8 mouse cellular contexts compared by ENCODE assay signal in genomic region chr5:114461238-114461637, GRCm38 (mm10). TPM values are rescaled to one million over a fixed set of nuclear protein-coding genes. Genes with fewer than 3 reads are reported as not detected.
DNase-seq lines count a peak whose midpoint lies in the region; ATAC-seq lines count a peak whose summit lies in the region.

No protein-coding gene starts in this region.

- intact Hi-C loops in left cerebral cortex, postnatal 4 days (cut with DNase I): no loop called here

- H3K9me3 ChIP-seq in midbrain, embryonic 11.5 days (ENCODE audit: control insufficient read depth, low read length): no peaks in the 10 kb centered on the region
- no peaks in the 10 kb centered on the region for H3K9me3 ChIP-seq in midbrain, embryonic 16.5 days (replicated peaks; ENCODE audit: control insufficient read depth, low read length, poor library complexity, severe bottlenecking)

- H3K27ac ChIP-seq in midbrain, embryonic 11.5 days (ENCODE audit: low read depth, low read length): no peak overlapping the region
- no peak overlapping the region for H3K27ac ChIP-seq in midbrain, embryonic 16.5 days (ENCODE audit: low read length)

- H3K4me1 ChIP-seq in midbrain, embryonic 11.5 days (ENCODE audit: control insufficient read depth, insufficient read depth, low read length): peaks cover 24% of the 10 kb centered on the region
- peaks cover 8% of the 10 kb centered on the region for H3K4me1 ChIP-seq in midbrain, embryonic 16.5 days (ENCODE audit: control insufficient read depth, insufficient read depth, low read length)

- H3K4me2 ChIP-seq in midbrain, embryonic 11.5 days: no peak overlapping the region
- H3K4me2 ChIP-seq in midbrain, embryonic 16.5 days (ENCODE audit: low read length): no peak overlapping the region

- no peak overlapping the region for H3K4me3 ChIP-seq in midbrain, embryonic 11.5 days (ENCODE audit: low read depth, low read length)
- H3K4me3 ChIP-seq in midbrain, embryonic 16.5 days (ENCODE audit: low read depth, low read length): no peak overlapping the region

- ATAC-seq in midbrain, embryonic 11.5 days (ENCODE audit: low FRiP score): peak; percentile 64
- ATAC-seq in midbrain, embryonic 16.5 days: no peak; the same call in 1 of the 2 replicates
- ATAC-seq in monocyte, adult 5-6 weeks (replicated peaks; ENCODE audit: insufficient number of reproducible peaks, low FRiP score, low TSS enrichment, poor library complexity, severe bottlenecking): peak; percentile 56

- no peak overlapping the region for H3K9ac ChIP-seq in midbrain, embryonic 11.5 days (ENCODE audit: low read length)
- no peak overlapping the region for H3K9ac ChIP-seq in midbrain, embryonic 16.5 days (ENCODE audit: low read depth, low read length)

- WGBS in midbrain, embryonic 11.5 days: 5% methylated on average over 7 of the region's 7 CpGs
- 7% methylated on average over 7 of the region's 7 CpGs for WGBS in midbrain, embryonic 16.5 days

- H3K27me3 ChIP-seq in midbrain, embryonic 11.5 days (ENCODE audit: control insufficient read depth, insufficient read depth, low read length): no peaks in the 10 kb centered on the region; the same call in 1 of the 2 replicates
- no peaks in the 10 kb centered on the region for H3K27me3 ChIP-seq in midbrain, embryonic 16.5 days (ENCODE audit: control insufficient read depth, insufficient read depth, low read depth, low read length)

- peak; percentile 97 for DNase-seq in midbrain, embryonic 11.5 days (ENCODE audit: low spot score, missing footprints)
- DNase-seq in embryo, embryonic 11 days: peak; percentile 89
- DNase-seq in gastrocnemius, postnatal 25 days: peak; percentile 63
- peak; percentile 82 for DNase-seq in kidney, adult 18-20 months
- DNase-seq in left cerebral cortex, postnatal 4 days: peak; percentile 89
- peak; percentile 64 to 78 for DNase-seq in spleen, postnatal 14 days (ENCODE audit: low spot score in 2 of 2)

- H3K36me3 ChIP-seq in midbrain, embryonic 11.5 days (ENCODE audit: control insufficient read depth, insufficient read depth, low read length): no peaks in the 10 kb centered on the region
- 0 out of 2 replicates have a peak, but pooled peaks cover 3% of the 10 kb centered on the region for H3K36me3 ChIP-seq in midbrain, embryonic 16.5 days (ENCODE audit: control insufficient read depth, insufficient read depth, low read length)

RNA-seq across cellular contexts. Expression of gene Mvk, which starts 17.2 kb away (rescaled TPM):
- 62.5 and 63.3 TPM in 2 replicates for polyA plus RNA-seq in midbrain, embryonic 11.5 days (2014; fragmentation: Nextera tagmentation; extraction: Ambion mirVana)
- polyA plus RNA-seq in midbrain, embryonic 16.5 days (2015; fragmentation: Nextera tagmentation; extraction: Ambion mirVana): 72.6 and 77.0 TPM in 2 replicates
- 1 to 10 TPM; 9.6 to 9.8 TPM for total RNA-seq in gastrocnemius, postnatal 25 days (2021)
- 10 to 100 TPM; 72.5 to 75.3 TPM for total RNA-seq in left cerebral cortex, postnatal 4 days (2021)
- 2.8 to 8.7 TPM (median 3.2 TPM) in 3 replicates for total RNA-seq in monocyte, adult 5-6 weeks (2017)

RNA-seq across cellular contexts. Expression of gene Mmab, which starts 17.4 kb away (rescaled TPM):
- 22.3 and 23.7 TPM in 2 replicates for polyA plus RNA-seq in midbrain, embryonic 11.5 days (2014; fragmentation: Nextera tagmentation; extraction: Ambion mirVana)
- 35.9 and 38.7 TPM in 2 replicates for polyA plus RNA-seq in midbrain, embryonic 16.5 days (2015; fragmentation: Nextera tagmentation; extraction: Ambion mirVana)
- 10 to 100 TPM in 1 of 2 experiments, 1 to 10 TPM in 1; 9.9 to 10.6 TPM for total RNA-seq in gastrocnemius, postnatal 25 days (2021)
- 10 to 100 TPM; 26.8 to 28.8 TPM for total RNA-seq in left cerebral cortex, postnatal 4 days (2021)
- 2.8 to 8.7 TPM (median 3.5 TPM) in 3 replicates for total RNA-seq in monocyte, adult 5-6 weeks (2017)
